Comparison of ENCODE assay signal across 8 mouse cellular contexts in genomic region chr13:28948541-28948940, GRCm38 (mm10). TPM values are rescaled to one million over a fixed set of nuclear protein-coding genes. Genes with fewer than 3 reads are reported as not detected.
DNase-seq lines count a peak whose midpoint lies in the region; ATAC-seq and TF ChIP-seq lines count a peak whose summit lies in the region.

No protein-coding gene starts in this region.

- WGBS in heart, adult 2 months, result 30% methylated on average over 10 of the region's 10 CpGs
- 8% methylated on average over 10 of the region's 10 CpGs for WGBS in small intestine, adult 2 months

- no peak for TF ChIP-seq EP300 in heart, adult 2 months (IDR thresholded peaks at IDR 0.05; ENCODE audit: insufficient read depth, low read depth, low read length)

- peaks cover 7% of the 10 kb centered on the region; the same call in 1 of the 2 replicates for H3K36me3 ChIP-seq in heart, adult 2 months (ENCODE audit: control insufficient read depth, insufficient read depth, low read length)
- H3K36me3 ChIP-seq in small intestine, adult 2 months (ENCODE audit: control insufficient read depth, insufficient read depth, low read length), result no peaks in the 10 kb centered on the region; the same call in 1 of the 2 replicates

- H3K4me1 ChIP-seq in heart, adult 2 months (ENCODE audit: control insufficient read depth, insufficient read depth, low read length), result peaks cover 3% of the 10 kb centered on the region
- peaks cover 12% of the 10 kb centered on the region for H3K4me1 ChIP-seq in small intestine, adult 2 months (ENCODE audit: control insufficient read depth, insufficient read depth, insufficient read length, low read length)

- no peaks in the 10 kb centered on the region for H3K27me3 ChIP-seq in heart, adult 2 months (ENCODE audit: control insufficient read depth, insufficient read depth, low read length)
- H3K27me3 ChIP-seq in small intestine, adult 2 months (ENCODE audit: control insufficient read depth, insufficient read depth, low read length), result peaks cover 3% of the 10 kb centered on the region; the same call in 1 of the 2 replicates

- TF ChIP-seq CTCF in heart, adult 2 months (IDR thresholded peaks at IDR 0.05), result no peak
- no peak for TF ChIP-seq CTCF in small intestine, adult 2 months (IDR thresholded peaks at IDR 0.05; ENCODE audit: extremely low read depth, insufficient read length, insufficient replicate concordance, low read depth, low read length)

- TF ChIP-seq POLR2A in heart, adult 2 months (IDR thresholded peaks at IDR 0.05; ENCODE audit: insufficient read depth, low read depth, low read length), result no peak
- TF ChIP-seq POLR2A in small intestine, adult 2 months (IDR thresholded peaks at IDR 0.05; ENCODE audit: low read depth, low read length), result no peak

- H3K27ac ChIP-seq in heart, adult 2 months, result no peak overlapping the region
- H3K27ac ChIP-seq in small intestine, adult 2 months (ENCODE audit: insufficient read depth, low read depth, low read length), result peak overlapping the region; percentile 3; the same call in 1 of the 2 replicates

- H3K79me2 ChIP-seq in heart, adult 2 months (replicated peaks; ENCODE audit: control insufficient read depth, insufficient read depth, low read length), result peaks cover 2% of the 10 kb centered on the region; the same call in 1 of the 2 replicates

- peak; percentile 35 for ATAC-seq in granulocyte monocyte progenitor cell, adult 5-6 weeks (replicated peaks; ENCODE audit: poor library complexity, severe bottlenecking)
- peak; percentile 12 for ATAC-seq in megakaryocyte progenitor cell, adult 5-6 weeks (replicated peaks; ENCODE audit: poor library complexity)

- DNase-seq in heart, adult 2 months, result peak; percentile 27 to 36
- DNase-seq in heart, adult 9 months (ENCODE audit: low spot score in 2 of 2), result no peak
- DNase-seq in adipocyte (ENCODE audit: low spot score), result peak; percentile 24
- peak; percentile 56 for DNase-seq in kidney, postnatal 14 days
- DNase-seq in T-cell, adult 2 months (ENCODE audit: low spot score), result no peak

- intact Hi-C loops in heart, adult 2 months (cut with DNase I), result loop anchor here (2.0 kb wide), 1 partner anchor 524 kb away; no protein-coding TSS in a partner anchor

- H3K4me3 ChIP-seq in heart, adult 2 months, result no peak overlapping the region
- peak overlapping the region; percentile 22; the same call in 1 of the 2 replicates for H3K4me3 ChIP-seq in small intestine, adult 2 months (ENCODE audit: low read depth, low read length)

- no peak overlapping the region for H3K9ac ChIP-seq in heart, adult 2 months (ENCODE audit: low read depth, low read length)

RNA-seq across cellular contexts. Expression of gene Sox4, which starts 5.0 kb away (rescaled TPM):
- 10 to 100 TPM; 13.6 to 17.5 TPM for total RNA-seq in heart, adult 2 months (2021)
- polyA plus RNA-seq in heart, adult 2 months (2012; rRNA removed), result 8.3 and 11.9 TPM in 2 replicates
- total RNA-seq in granulocyte monocyte progenitor cell, adult 5-6 weeks (2014; fragmentation: Nextera tagmentation), result 25.7 and 31.6 TPM in 2 replicates
- total RNA-seq in granulocyte monocyte progenitor cell, adult 5-6 weeks (2017), result 38.6 and 41.5 TPM in 2 replicates
- total RNA-seq in megakaryocyte progenitor cell, adult 5-6 weeks (2015), result 27.6 and 35.4 TPM in 2 replicates
- total RNA-seq in megakaryocyte progenitor cell, adult 5-6 weeks (2017), result 34.8 and 47.8 TPM in 2 replicates
- polyA plus RNA-seq in small intestine, adult 2 months (2012; rRNA removed), result 9.6 and 20.5 TPM in 2 replicates

Comparison
In these comparisons a context has a peak if more than half of its experiments do, and no peak if none do; other contexts are left out.
1. DNase-seq: peak in heart, adult 2 months (2 of 2), adipocyte (single experiment) and kidney, postnatal 14 days (single experiment); none in heart, adult 9 months (0 of 2) and T-cell, adult 2 months (single experiment).